Mouse (Mus musculus) bone marrow macrophage, adult 2 months (primary cell): Measurements from ENCODE around the gene Izumo1r.

Experiments
- CTCF ChIP-seq: IDR thresholded peaks from 2 replicates; pipeline ENCODE4 v1.5.1; 2012; ENCODE audit warnings: low read depth, mild to moderate bottlenecking, low read length, moderate library complexity
- POLR2A ChIP-seq: IDR thresholded peaks from 2 replicates; pipeline ENCODE4 v1.6.1; 2012; ENCODE audit warnings: mild to moderate bottlenecking, low read depth, low read length, borderline replicate concordance

DNA sequence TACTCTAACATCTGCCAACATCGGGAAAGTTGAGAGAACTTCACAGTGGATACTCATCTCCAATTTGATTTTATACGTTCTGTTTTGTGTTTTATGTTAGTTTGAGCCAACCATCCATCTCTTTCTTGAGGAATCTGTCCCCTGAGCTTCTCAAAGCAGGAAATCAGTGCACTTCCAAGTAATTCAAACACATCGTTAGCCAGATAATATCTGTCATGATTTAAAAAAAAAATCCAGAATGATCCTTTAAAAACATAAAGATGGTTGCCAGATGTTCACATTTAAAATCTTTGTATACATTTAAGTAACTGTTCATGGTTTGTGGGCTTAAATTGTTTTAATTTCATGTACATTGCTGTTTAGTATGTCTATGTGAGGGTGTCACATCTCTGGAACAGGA lies 2.2 kb upstream of the Izumo1r start:
- TF ChIP-seq CTCF (no peak), POLR2A (no peak)
